Mouse (Mus musculus): Measurements from ENCODE around the gene Slc7a11. TPM values are rescaled to one million over a fixed set of nuclear protein-coding genes. Genes with fewer than 3 reads are reported as not detected.
A peak's percentile ranks its signal among the peaks of the same experiment; 100 is the strongest.

The Slc7a11 gene
- polyA plus RNA-seq, 1 experiment from 2014 or later = 0.13 TPM

GRCm38 (mm10) chr3:50387280-50387679, 56.1 kb downstream of the Slc7a11 start:
- TF ChIP-seq EP300 (IDR thresholded peaks at IDR 0.05) (no peak), CTCF (IDR thresholded peaks at IDR 0.05) (no peak)
- Histone ChIP-seq H3K4me3 (ENCODE audit: low read depth, low read length) (no peak overlapping the region), H3K27me3 (replicated peaks; ENCODE audit: insufficient read depth, low read length) (no peaks in the 10 kb centered on the region), H3K27ac (ENCODE audit: low read length) (no peak overlapping the region), H3K36me3 (ENCODE audit: insufficient read depth, low read length) (no peaks in the 10 kb centered on the region), H3K9ac (replicated peaks; ENCODE audit: low read depth) (no peak overlapping the region), H3K9me3 (ENCODE audit: low read length) (no peaks in the 10 kb centered on the region), H3K4me1 (ENCODE audit: insufficient read depth, low read depth, low read length) (0 out of 2 replicates have a peak, but pooled peaks cover 1% of the 10 kb centered on the region), H3K4me2 (replicated peaks; ENCODE audit: low read depth, low read length) (no peak overlapping the region)
- ATAC-seq (no peak), DNase-seq (ENCODE audit: low spot score) (no peak)
- 64% methylated on average over 4 of the region's 4 CpGs for WGBS

- WGBS = 74% methylated on average over 5 of the region's 5 CpGs
- 0 out of 2 replicates have a peak, but pooled peaks cover 5% of the 10 kb centered on the region for H3K4me1 ChIP-seq (ENCODE audit: insufficient read depth, low read depth, low read length)
- H3K9ac ChIP-seq (replicated peaks; ENCODE audit: low read depth) = no peak overlapping the region
- no peak for DNase-seq (ENCODE audit: low spot score)
- TF ChIP-seq CTCF (IDR thresholded peaks at IDR 0.05) = no peak
- TF ChIP-seq EP300 (IDR thresholded peaks at IDR 0.05) = no peak
- ATAC-seq = no peak
- no peak overlapping the region for H3K27ac ChIP-seq (ENCODE audit: low read length)
- no peak overlapping the region for H3K4me2 ChIP-seq (replicated peaks; ENCODE audit: low read depth, low read length)
- H3K4me3 ChIP-seq (ENCODE audit: low read depth, low read length) = no peak overlapping the region
- H3K9me3 ChIP-seq (ENCODE audit: low read length) = no peaks in the 10 kb centered on the region
- no peaks in the 10 kb centered on the region for H3K36me3 ChIP-seq (ENCODE audit: insufficient read depth, low read length)
- no peaks in the 10 kb centered on the region for H3K27me3 ChIP-seq (replicated peaks; ENCODE audit: insufficient read depth, low read length)
Measured at GRCm38 (mm10) chr3:50386561-50387221, 56.7 kb downstream of the Slc7a11 start.

DNA sequence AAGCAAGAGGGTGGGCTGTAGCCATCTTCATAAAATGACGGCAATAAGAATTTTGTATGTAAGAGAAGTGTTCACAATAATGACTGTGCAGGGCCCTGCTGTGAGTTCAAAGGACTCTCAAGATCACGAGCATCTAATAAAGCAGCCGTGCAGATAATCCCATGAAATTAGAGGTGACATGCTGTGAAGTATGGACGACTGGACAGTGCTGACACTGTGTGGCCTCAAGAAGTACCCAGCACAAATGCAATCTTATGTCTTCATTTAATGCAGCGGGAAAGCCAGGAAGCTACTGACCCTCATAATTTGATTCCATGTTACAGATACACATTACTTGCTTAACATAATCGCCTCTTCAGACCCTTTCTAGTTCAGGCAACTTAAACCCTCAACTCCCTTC, 57.3 kb downstream of the Slc7a11 start:
- 0 out of 2 replicates have a peak, but pooled peaks cover 5% of the 10 kb centered on the region for H3K4me1 ChIP-seq (ENCODE audit: insufficient read depth, low read depth, low read length)
- WGBS = 85% methylated on average over 6 of the region's 6 CpGs
- no peaks in the 10 kb centered on the region for H3K9me3 ChIP-seq (ENCODE audit: low read length)
- TF ChIP-seq EP300 (IDR thresholded peaks at IDR 0.05) (no peak), CTCF (IDR thresholded peaks at IDR 0.05) (no peak)
- H3K36me3 ChIP-seq (ENCODE audit: insufficient read depth, low read length) = no peaks in the 10 kb centered on the region
- no peak overlapping the region for H3K4me2 ChIP-seq (replicated peaks; ENCODE audit: low read depth, low read length)
- H3K27ac ChIP-seq (ENCODE audit: low read length) = no peak overlapping the region
- DNase-seq (ENCODE audit: low spot score) (no peak), ATAC-seq (no peak)
- no peak overlapping the region for H3K9ac ChIP-seq (replicated peaks; ENCODE audit: low read depth)
- no peak overlapping the region for H3K4me3 ChIP-seq (ENCODE audit: low read depth, low read length)
- H3K27me3 ChIP-seq (replicated peaks; ENCODE audit: insufficient read depth, low read length) = no peaks in the 10 kb centered on the region

- no peak overlapping the region for H3K27ac ChIP-seq (ENCODE audit: low read length)
- 36% methylated on average over 5 of the region's 5 CpGs for WGBS
- peak; percentile 78 for ATAC-seq
Measured at GRCm38 (mm10) chr3:50382729-50383128, 60.7 kb downstream of the Slc7a11 start.

GRCm38 (mm10) chr3:50381861-50382693, 61.3 kb downstream of the Slc7a11 start:
- peak overlapping the region; percentile 11; the same call in 1 of the 2 replicates for H3K27ac ChIP-seq (ENCODE audit: low read length)
- H3K4me1 ChIP-seq (ENCODE audit: insufficient read depth, low read depth, low read length) = 0 out of 2 replicates have a peak, but pooled peaks cover 5% of the 10 kb centered on the region
- H3K9ac ChIP-seq (replicated peaks; ENCODE audit: low read depth) = peak overlapping the region; percentile 39
- 14% methylated on average over 22 of the region's 22 CpGs for WGBS
- H3K36me3 ChIP-seq (ENCODE audit: insufficient read depth, low read length) = no peaks in the 10 kb centered on the region
- H3K4me3 ChIP-seq (ENCODE audit: low read depth, low read length) = peak overlapping the region; percentile 39
- peak; percentile 67 for ATAC-seq
- no peaks in the 10 kb centered on the region for H3K9me3 ChIP-seq (ENCODE audit: low read length)
- H3K4me2 ChIP-seq (replicated peaks; ENCODE audit: low read depth, low read length) = peak overlapping the region; percentile 63
- TF ChIP-seq EP300 (IDR thresholded peaks at IDR 0.05) = no peak
- no peak for TF ChIP-seq CTCF (IDR thresholded peaks at IDR 0.05)
- peak; percentile 45 for DNase-seq (ENCODE audit: low spot score)
- no peaks in the 10 kb centered on the region for H3K27me3 ChIP-seq (replicated peaks; ENCODE audit: insufficient read depth, low read length)

More at GRCm38 (mm10) chr3:50382729-50383128, 60.7 kb downstream of the Slc7a11 start:
- Histone ChIP-seq H3K4me2 (replicated peaks; ENCODE audit: low read depth, low read length) (peak overlapping the region; percentile 63; the same call in 1 of the 2 replicates), H3K36me3 (ENCODE audit: insufficient read depth, low read length) (no peaks in the 10 kb centered on the region), H3K4me3 (ENCODE audit: low read depth, low read length) (no peak overlapping the region), H3K4me1 (ENCODE audit: insufficient read depth, low read depth, low read length) (0 out of 2 replicates have a peak, but pooled peaks cover 5% of the 10 kb centered on the region), H3K27me3 (replicated peaks; ENCODE audit: insufficient read depth, low read length) (no peaks in the 10 kb centered on the region), H3K9ac (replicated peaks; ENCODE audit: low read depth) (no peak overlapping the region), H3K9me3 (ENCODE audit: low read length) (no peaks in the 10 kb centered on the region)
- TF ChIP-seq EP300 (IDR thresholded peaks at IDR 0.05) = no peak
- peak; percentile 37 for TF ChIP-seq CTCF (IDR thresholded peaks at IDR 0.05)
- DNase-seq (ENCODE audit: low spot score) = peak; percentile 57
